Mouse (Mus musculus): ENCODE data around the gene Pnkd. TPM values are rescaled to one million over a fixed set of nuclear protein-coding genes. Genes with fewer than 3 reads are reported as not detected.
"Not testable (repeated sequence)": the region's sequence is repeated elsewhere in the genome, so short reads cannot be mapped to it uniquely, and the experiment has no call there.

Pnkd gene
- total RNA-seq, 2 experiments from 2014 or later = 68.2 to 83.0 TPM

- DNase-seq (ENCODE audit: low spot score in 2 of 2) = no peak
Observed at GRCm38 (mm10) chr1:74277883-74278537, 6.7 kb upstream of the Pnkd start.

- DNase-seq (ENCODE audit: low spot score in 2 of 2) = no peak
Observed at GRCm38 (mm10) chr1:74278538-74278937, 6.2 kb upstream of the Pnkd start, which contains the start of gene Gpbar1. Gene Gpbar1, plus strand, starts transcription at chr1:74278550.

- DNase-seq (ENCODE audit: low spot score in 2 of 2) = no peak
Observed at GRCm38 (mm10) chr1:74278988-74279387, 5.7 kb upstream of the Pnkd start.

GRCm38 (mm10) chr1:74280591-74281325, 4.0 kb upstream of the Pnkd start:
- no peak for DNase-seq (ENCODE audit: low spot score in 2 of 2)

GRCm38 (mm10) chr1:74281372-74281771, 3.4 kb upstream of the Pnkd start:
- no peak for DNase-seq (ENCODE audit: low spot score in 2 of 2)

GRCm38 (mm10) chr1:74281886-74282285, 2.8 kb upstream of the Pnkd start:
- no peak for DNase-seq (ENCODE audit: low spot score in 2 of 2)

- DNase-seq (ENCODE audit: low spot score in 2 of 2) = no peak
Observed at GRCm38 (mm10) chr1:74282896-74283625, 1.7 kb upstream of the Pnkd start.

GRCm38 (mm10) chr1:74283686-74284463, 855 bp upstream of the Pnkd start:
- peak in 1 of 2 experiments; percentile 54 for DNase-seq (ENCODE audit: low spot score in 2 of 2)

GRCm38 (mm10) chr1:74285212-74286010, 681 bp downstream of the Pnkd start:
- DNase-seq (ENCODE audit: low spot score in 2 of 2) = no peak

- DNase-seq (ENCODE audit: low spot score in 2 of 2) = not testable (repeated sequence)
Observed at GRCm38 (mm10) chr1:74286869-74287607, 2.3 kb downstream of the Pnkd start.

- no peak for DNase-seq (ENCODE audit: low spot score in 2 of 2)
Observed at GRCm38 (mm10) chr1:74288327-74288726, 3.6 kb downstream of the Pnkd start.

GRCm38 (mm10) chr1:74289248-74289647, 4.5 kb downstream of the Pnkd start:
- no peak for DNase-seq (ENCODE audit: low spot score in 2 of 2)

- no peak for DNase-seq (ENCODE audit: low spot score in 2 of 2)
Observed at GRCm38 (mm10) chr1:74289740-74290139, 5.0 kb downstream of the Pnkd start.

- DNase-seq (ENCODE audit: low spot score in 2 of 2) = no peak
Observed at GRCm38 (mm10) chr1:74290141-74290540, 5.4 kb downstream of the Pnkd start.

GRCm38 (mm10) chr1:74292331-74293020, 7.7 kb downstream of the Pnkd start:
- DNase-seq (ENCODE audit: low spot score in 2 of 2) = no peak

- DNase-seq (ENCODE audit: low spot score in 2 of 2) = no peak
Observed at GRCm38 (mm10) chr1:74293306-74293960, 8.7 kb downstream of the Pnkd start.

GRCm38 (mm10) chr1:74294090-74294643, 9.4 kb downstream of the Pnkd start:
- no peak for DNase-seq (ENCODE audit: low spot score in 2 of 2)

All from adrenal gland, adult 18-20 months (tissue).